Mouse (Mus musculus): ENCODE results near the gene Per3.

Per3 gene

GRCm38 (mm10) chr4:150957106-150957458, 87.4 kb downstream of the Per3 start:
- no peak for DNase-seq (ENCODE audit: low read depth, low spot score)

GRCm38 (mm10) chr4:150956369-150957105, 87.9 kb downstream of the Per3 start:
- DNase-seq (ENCODE audit: low read depth, low spot score) = no peak
